Mouse (Mus musculus): ENCODE results near the gene Zdhhc23. TPM values are rescaled to one million over a fixed set of nuclear protein-coding genes. Genes with fewer than 3 reads are reported as not detected.

Zdhhc23 gene
- polyA plus RNA-seq, 1 experiment, result 2.3 TPM

- no peaks in the 10 kb centered on the region for H3K36me3 ChIP-seq (ENCODE audit: control insufficient read depth, insufficient read depth, low read length)
- no peaks in the 10 kb centered on the region for H3K4me1 ChIP-seq (ENCODE audit: control insufficient read depth, insufficient read depth, insufficient read length)
- H3K27ac ChIP-seq (ENCODE audit: insufficient read depth, low read length), result no peak overlapping the region
- no peaks in the 10 kb centered on the region for H3K27me3 ChIP-seq (ENCODE audit: control insufficient read depth, insufficient read depth, low read length)
- TF ChIP-seq POLR2A (IDR thresholded peaks at IDR 0.05; ENCODE audit: low read depth, low read length) (no peak), CTCF (IDR thresholded peaks at IDR 0.05; ENCODE audit: extremely low read depth, insufficient read depth, insufficient read length, insufficient replicate concordance) (no peak)
- DNase-seq (ENCODE audit: low read depth in 1 of 2, low spot score in 2 of 2), result no peak
- H3K4me3 ChIP-seq (ENCODE audit: extremely low read depth, insufficient read depth, insufficient read length), result no peak overlapping the region
- 80% methylated on average over 6 of the region's 6 CpGs for WGBS
Measured at GRCm38 (mm10) chr16:43925001-43925558, 54.5 kb downstream of the Zdhhc23 start.

- DNase-seq (ENCODE audit: low read depth in 1 of 2, low spot score in 2 of 2), result no peak
- 76% methylated on average over 3 of the region's 3 CpGs for WGBS
- no peak overlapping the region for H3K27ac ChIP-seq (ENCODE audit: insufficient read depth, low read length)
- no peak overlapping the region for H3K4me3 ChIP-seq (ENCODE audit: extremely low read depth, insufficient read depth, insufficient read length)
- H3K36me3 ChIP-seq (ENCODE audit: control insufficient read depth, insufficient read depth, low read length), result no peaks in the 10 kb centered on the region
- no peaks in the 10 kb centered on the region for H3K27me3 ChIP-seq (ENCODE audit: control insufficient read depth, insufficient read depth, low read length)
- H3K4me1 ChIP-seq (ENCODE audit: control insufficient read depth, insufficient read depth, insufficient read length), result no peaks in the 10 kb centered on the region
- TF ChIP-seq CTCF (IDR thresholded peaks at IDR 0.05; ENCODE audit: extremely low read depth, insufficient read depth, insufficient read length, insufficient replicate concordance) (no peak), POLR2A (IDR thresholded peaks at IDR 0.05; ENCODE audit: low read depth, low read length) (no peak)
Measured at GRCm38 (mm10) chr16:43922630-43923029, 57.0 kb downstream of the Zdhhc23 start.

- TF ChIP-seq POLR2A (IDR thresholded peaks at IDR 0.05; ENCODE audit: low read depth, low read length) (no peak), CTCF (IDR thresholded peaks at IDR 0.05; ENCODE audit: extremely low read depth, insufficient read depth, insufficient read length, insufficient replicate concordance) (no peak)
- WGBS, result 86% methylated on average over 2 of the region's 2 CpGs
Measured at GRCm38 (mm10) chr16:43922024-43922423, 57.6 kb downstream of the Zdhhc23 start.

GRCm38 (mm10) chr16:43918867-43919266, 60.7 kb downstream of the Zdhhc23 start:
- no peak for DNase-seq (ENCODE audit: low read depth in 1 of 2, low spot score in 2 of 2)
- 83% methylated on average over 3 of the region's 3 CpGs for WGBS

More at GRCm38 (mm10) chr16:43922024-43922423, 57.6 kb downstream of the Zdhhc23 start:
- DNase-seq (ENCODE audit: low read depth in 1 of 2, low spot score in 2 of 2), result no peak
- no peaks in the 10 kb centered on the region for H3K36me3 ChIP-seq (ENCODE audit: control insufficient read depth, insufficient read depth, low read length)
- no peaks in the 10 kb centered on the region for H3K4me1 ChIP-seq (ENCODE audit: control insufficient read depth, insufficient read depth, insufficient read length)
- no peak overlapping the region for H3K4me3 ChIP-seq (ENCODE audit: extremely low read depth, insufficient read depth, insufficient read length)
- no peak overlapping the region for H3K27ac ChIP-seq (ENCODE audit: insufficient read depth, low read length)
- H3K27me3 ChIP-seq (ENCODE audit: control insufficient read depth, insufficient read depth, low read length), result no peaks in the 10 kb centered on the region

More at GRCm38 (mm10) chr16:43918867-43919266, 60.7 kb downstream of the Zdhhc23 start:
- no peak overlapping the region for H3K27ac ChIP-seq (ENCODE audit: insufficient read depth, low read length)
- no peaks in the 10 kb centered on the region for H3K36me3 ChIP-seq (ENCODE audit: control insufficient read depth, insufficient read depth, low read length)
- H3K27me3 ChIP-seq (ENCODE audit: control insufficient read depth, insufficient read depth, low read length), result no peaks in the 10 kb centered on the region
- no peak overlapping the region for H3K4me3 ChIP-seq (ENCODE audit: extremely low read depth, insufficient read depth, insufficient read length)
- no peaks in the 10 kb centered on the region for H3K4me1 ChIP-seq (ENCODE audit: control insufficient read depth, insufficient read depth, insufficient read length)
- no peak for TF ChIP-seq CTCF (IDR thresholded peaks at IDR 0.05; ENCODE audit: extremely low read depth, insufficient read depth, insufficient read length, insufficient replicate concordance)

Other genes with a start within 250 kb of the Zdhhc23 start
- not detected in 2 replicates for gene Drd3, start 225.8 kb downstream of the Zdhhc23 start, polyA plus RNA-seq (2012; rRNA removed)
- 0.94 and 1.2 TPM in 2 replicates for gene Ccdc191, start 90.0 kb downstream of the Zdhhc23 start, polyA plus RNA-seq (2012; rRNA removed)
- 12.9 and 13.6 TPM in 2 replicates for gene Qtrt2, start 53.0 kb downstream of the Zdhhc23 start, polyA plus RNA-seq (2012; rRNA removed)
- 0.30 and 0.32 TPM in 2 replicates for gene Gramd1c, start 83.6 kb upstream of the Zdhhc23 start, polyA plus RNA-seq (2012; rRNA removed)
- gene Atp6v1a, start 159.9 kb upstream of the Zdhhc23 start, polyA plus RNA-seq (2012; rRNA removed), result 6.5 and 7.2 TPM in 2 replicates
- gene Naa50, start 160.0 kb upstream of the Zdhhc23 start, polyA plus RNA-seq (2012; rRNA removed), result 9.1 and 12.4 TPM in 2 replicates
- gene Usf3, start 193.5 kb upstream of the Zdhhc23 start, polyA plus RNA-seq (2012; rRNA removed), result 7.4 and 7.7 TPM in 2 replicates